Mouse (Mus musculus): ENCODE data around the gene Aff3.

The Aff3 gene

DNA sequence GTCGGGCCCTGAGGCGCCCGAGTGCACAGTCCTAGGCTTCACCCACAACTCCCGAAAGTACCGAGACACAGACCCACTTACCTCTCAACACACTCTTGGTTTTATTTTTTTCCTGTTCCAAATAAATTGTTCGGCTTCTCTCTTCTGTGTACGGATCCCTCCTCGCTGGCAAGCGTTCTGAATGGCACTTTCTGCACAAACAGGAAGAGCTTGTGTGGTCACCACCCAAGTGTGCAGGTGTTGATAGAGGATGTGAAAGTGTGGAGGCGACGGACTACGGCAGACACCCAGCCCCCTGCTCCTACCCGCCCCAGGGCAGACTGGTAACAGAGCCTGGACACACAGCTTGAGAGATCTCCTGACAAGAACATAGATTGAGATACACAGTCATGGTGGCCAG lies at the start of gene Aff3:
Gene Aff3 (minus strand): TSS at position 179 of the 400 bp plus-strand sequence.
- DNase-seq = peak; percentile 40 to 46

DNA sequence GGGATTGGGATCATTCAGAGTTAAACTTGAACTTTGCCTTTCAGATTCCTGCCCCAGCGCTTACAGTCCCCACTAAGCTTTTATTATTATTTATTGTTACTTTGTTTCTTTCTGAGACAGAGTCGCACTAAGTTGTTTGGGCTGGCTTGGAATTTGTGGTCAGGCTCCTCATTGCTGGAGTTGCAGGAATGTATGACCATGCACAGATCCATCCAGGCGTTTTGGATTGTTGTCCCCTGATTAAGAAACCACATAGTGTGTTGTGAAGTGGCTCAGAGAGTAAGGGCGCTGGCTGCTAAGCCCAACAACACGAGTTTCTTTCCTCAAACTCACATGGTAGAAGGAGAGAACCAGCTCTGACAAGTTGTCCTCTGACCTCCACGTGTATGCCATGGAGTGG lies 35.9 kb upstream of the Aff3 start:
- no peak for DNase-seq

DNA sequence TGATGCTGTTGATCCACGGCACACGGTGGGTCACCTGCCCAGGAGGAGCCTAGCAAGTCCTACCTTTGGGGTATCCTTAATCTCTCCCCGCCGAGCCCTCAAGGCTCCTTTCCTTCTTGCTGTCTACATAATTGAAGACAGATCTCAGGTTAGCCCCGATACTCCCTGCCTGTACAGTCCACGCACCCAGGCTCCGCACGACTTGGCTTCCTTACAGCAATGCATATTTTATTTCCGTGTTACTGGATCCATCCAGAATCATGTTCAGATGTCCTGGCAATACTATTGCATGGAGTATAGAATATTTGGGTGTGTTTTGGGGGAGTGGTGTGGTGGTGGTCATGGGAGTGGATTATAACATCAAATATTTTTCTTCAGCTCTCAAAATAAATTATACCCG lies 34.5 kb upstream of the Aff3 start:
- DNase-seq = no peak

DNA sequence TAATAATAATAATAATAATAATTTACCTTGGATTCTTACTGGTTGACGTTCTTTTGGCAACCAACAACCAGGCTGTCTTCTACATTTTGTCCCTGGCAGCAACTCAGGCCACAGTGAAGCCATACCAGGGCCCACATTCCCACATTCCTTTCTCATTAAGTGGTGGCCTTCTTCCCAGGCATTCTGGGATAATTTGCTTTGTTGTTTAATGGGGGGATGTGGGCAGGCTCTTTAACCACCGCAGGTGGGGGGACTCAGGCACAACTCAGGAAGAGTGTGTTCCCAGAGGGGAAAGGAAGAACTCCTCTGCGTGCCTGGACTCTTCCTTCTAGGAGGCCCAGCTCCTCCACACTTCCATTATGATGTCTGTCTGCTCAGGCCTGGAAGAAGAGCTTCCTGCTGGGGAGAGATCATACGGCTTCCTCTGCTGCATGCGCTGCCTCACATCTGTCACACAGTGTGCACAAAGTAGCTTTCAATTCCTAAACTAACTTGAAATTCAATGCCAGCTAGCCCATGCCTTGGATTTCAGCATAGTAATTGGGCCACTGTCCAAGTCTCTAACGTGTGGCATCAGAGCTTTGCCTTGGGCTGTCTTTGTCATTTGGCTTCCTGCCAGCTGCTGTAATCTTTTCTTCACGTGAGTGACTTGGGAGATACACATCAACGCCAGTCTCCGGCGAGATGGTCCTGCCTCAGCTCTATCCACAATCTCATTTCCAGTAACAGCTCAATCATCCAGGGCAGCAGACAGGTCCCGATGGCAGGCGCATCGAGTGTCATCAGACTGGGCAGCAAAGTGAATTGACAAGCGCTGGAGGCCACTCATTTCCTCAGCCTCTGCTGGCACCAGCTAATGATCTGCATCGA lies 31.3 kb upstream of the Aff3 start:
- no peak for DNase-seq

DNA sequence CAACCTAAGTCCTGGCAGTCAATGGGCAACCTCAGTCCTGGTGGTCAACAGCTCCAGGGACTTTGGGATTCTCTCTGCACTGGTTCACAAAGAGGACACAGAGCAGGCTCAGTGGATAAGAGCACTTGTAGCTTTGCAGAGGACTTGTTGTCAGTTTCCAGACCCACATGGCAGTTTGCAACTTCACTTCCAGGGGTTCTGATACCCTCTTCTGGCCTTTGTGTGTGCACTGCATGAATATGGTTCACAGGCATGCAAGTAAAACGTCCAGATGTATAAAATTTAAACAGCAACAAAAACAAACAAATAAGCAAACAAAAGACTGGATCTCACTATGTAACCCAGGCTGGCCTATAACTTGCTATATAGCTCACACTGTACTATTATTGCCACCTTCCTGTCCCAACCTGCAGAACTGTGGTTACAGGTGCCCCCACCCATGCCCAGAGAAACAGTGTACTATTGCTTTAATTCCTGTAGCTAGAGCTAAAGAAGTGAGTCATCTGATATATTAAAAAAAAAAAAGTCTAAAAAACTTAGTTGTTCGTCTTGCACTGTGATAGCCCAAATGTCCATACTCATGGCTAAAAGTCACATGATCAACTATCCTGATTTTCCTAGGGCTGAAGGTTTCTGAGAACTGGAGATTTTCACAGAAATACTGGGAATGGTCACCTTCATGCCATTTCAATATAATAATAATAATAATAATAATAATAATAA lies 30.5 kb upstream of the Aff3 start:
- no peak for DNase-seq

DNA sequence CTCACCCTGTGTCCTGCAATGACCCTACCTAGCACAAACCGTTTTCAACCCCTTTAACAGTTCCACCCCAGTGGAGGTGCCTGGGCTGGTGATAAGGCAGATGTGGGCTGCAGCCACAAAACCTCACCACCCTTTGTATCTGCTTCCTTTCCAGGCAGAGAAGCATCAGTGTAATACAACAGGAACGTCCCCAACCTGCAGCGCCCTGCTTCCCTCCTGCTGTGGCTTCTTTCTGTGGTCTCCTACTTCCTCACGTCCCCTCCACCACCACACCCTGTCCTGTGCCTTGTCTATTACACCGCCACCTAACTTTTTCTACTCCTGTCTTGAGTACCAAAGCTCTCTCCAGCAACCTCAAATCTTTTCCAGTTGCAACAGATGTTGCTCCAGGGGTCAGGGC lies 29.4 kb upstream of the Aff3 start:
- peak in 1 of 2 experiments; percentile 5 for DNase-seq

DNA sequence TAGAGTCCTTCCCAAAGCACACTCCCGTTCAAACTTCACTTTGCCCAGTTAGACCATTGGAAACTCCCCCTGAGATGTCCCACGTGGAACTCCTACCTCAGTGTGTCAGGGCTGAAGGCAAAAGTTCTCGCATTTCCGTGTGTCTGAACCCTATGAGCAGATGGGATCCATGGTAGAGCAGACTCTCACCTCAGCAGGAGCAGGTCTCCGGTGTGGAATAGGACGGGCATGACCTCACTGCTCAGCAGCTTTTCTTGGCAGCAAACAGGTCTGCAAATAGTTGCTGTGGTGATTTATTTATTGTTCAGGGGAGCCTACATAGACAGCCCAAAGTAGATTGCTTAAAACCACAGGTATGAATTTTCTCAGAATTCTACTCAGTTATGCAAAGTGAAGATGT lies 25.7 kb upstream of the Aff3 start:
- DNase-seq = no peak

DNA sequence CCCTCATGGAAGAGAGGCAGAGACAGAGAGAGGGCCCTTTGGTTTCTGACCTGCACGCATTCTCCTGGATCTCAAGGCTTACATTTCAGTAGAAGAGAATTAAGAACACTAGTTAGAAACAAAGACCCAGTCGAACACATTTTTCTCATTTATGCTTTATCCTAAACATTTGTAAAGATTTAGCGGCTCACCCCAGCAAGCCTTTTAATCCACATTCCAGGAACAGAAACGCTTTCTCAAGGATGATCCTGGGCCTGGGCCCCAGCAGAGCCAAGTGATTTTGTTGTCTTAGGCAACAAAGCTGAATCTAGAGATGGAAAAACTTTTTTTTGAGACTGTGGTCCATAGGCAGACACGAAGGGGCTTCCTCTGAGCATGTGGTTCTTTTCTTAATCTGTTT lies 23.5 kb upstream of the Aff3 start:
- no peak for DNase-seq

DNA sequence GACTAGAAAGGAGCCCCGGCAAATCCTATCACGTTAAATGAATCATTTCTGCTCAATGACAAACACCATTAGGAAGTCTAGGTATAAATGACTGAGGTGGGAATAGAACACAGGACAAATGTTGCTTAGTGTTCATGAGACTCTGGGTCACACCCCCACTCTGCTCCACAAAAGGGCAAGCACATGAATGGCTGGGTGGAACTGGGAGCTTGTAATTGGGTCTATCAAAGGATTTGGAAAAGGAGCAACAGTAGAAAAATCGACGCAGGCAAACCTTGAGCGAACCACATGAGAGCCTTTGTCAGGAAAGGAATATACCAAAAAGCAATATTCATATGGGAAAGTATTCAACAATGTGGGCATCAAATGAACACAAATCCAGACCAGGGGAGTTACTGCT lies 21.0 kb upstream of the Aff3 start:
- DNase-seq = no peak

DNA sequence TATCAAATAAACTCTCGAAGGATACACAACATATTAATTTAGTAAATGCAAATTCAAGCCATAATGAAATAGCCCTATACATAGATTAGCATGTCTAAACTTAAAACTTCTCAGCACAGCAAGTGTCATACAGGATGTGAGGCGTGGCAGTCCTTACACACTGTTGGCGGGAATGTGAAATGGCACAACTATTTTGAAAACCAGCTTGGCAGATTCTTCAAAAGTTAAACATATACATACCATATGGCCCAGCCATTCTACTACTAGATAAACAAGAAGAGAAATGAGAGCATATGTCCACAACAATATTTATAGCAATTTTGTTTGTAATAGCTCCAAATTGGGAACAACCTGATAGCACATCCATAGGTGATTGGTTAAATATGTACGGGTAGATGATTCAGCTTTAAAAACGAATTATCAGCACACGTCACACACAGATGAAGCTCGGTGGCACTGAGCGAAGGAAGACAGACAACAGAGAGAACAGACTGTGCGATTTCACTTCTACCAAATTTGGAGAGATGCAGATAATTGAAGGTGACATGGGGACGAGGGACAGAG lies 18.5 kb upstream of the Aff3 start:
- DNase-seq = no peak

DNA sequence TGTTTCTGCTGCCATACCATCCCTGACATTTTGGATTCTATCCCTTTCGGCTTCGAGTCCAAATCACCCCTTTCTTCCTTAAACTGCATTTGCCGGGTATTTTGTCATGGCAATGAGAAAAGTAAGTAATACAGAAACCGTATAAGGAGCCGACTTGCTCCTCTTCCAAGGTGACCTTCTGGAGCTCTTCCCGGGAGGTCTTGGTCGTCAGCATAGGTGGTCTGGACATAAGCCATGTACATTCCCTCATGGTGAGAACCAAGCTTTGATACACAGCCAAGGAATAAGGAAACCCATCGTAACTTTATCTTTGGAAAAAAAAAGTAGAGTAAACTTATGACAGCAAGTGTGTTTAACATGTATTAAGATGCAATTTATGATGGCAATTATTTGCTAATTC lies 15.1 kb upstream of the Aff3 start:
- DNase-seq = no peak

DNA sequence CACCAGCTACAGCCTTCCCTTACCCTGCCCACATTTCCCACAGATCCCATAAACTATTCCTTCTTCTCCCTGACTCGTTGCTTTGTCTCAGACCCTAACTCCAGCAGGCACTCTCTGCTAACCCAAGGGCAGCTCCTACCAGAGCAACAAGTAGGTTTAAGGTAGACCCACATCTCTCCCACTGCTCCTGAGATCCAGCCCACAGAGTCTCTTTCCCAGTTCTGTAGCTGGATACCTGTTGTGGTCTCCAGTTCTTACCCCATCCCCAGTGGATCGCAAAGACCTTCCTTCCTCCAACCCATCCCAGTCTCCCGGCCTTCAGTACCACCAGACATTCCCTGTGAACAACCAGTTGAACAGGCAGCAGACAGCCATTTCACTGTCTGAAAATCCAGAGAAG lies 7.0 kb upstream of the Aff3 start:
- DNase-seq = no peak

DNA sequence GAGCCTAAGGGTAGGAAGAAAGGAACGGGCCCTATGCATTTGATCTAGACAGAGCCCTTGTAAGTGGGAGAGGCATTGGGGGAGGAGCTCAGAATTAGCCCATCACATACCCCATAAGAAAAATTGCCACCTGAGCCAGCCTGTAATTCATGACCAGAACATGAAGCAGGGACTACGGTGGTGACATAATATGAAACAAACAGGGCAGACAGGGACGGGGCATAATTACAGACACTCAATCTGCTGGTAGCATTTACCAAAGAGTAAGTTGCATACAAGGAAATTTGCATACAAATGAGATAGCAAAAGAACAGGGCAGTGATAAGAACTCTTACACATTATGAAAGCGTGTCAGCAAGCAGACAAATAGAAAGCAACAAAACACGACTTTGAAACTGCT lies 6.3 kb upstream of the Aff3 start:
- no peak for DNase-seq

DNA sequence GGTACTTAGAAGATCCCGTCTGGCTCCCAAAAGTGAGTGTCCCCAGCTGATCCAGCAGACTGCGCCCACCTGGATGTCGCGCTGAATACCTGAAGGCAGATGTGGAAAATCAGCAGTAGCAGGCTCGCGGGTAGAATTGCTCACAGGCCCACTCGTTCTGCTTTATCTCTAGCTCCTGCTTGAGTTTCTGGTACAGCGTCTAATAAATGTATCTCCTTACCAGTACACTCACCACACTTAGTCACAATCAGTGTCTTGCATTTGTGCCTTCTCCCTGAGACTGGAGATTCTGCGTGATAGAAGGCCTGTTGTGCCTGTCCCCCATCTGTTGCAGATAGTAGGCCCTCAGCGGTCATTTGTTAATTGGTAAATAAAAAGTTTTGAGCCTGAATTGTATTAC lies 3.6 kb upstream of the Aff3 start:
- DNase-seq = no peak

DNA sequence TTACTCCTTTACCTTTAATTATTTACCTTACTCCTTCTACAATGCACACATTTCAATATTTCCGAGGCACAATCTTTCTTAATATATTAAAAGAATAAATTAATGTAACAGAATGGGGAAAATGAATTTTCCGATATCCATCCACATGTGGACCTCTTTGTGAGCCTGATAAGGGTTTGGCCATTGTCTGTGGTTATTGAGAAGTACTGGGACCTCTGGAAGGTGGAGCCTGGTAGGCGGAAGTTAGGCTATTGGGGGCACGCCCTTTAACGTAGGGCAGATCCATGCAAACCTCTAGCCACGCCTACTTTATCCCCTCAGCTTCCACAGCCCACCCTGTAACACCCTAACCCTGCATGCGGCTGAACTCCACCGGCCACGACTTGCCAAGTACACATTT lies 3.1 kb upstream of the Aff3 start:
- no peak for DNase-seq

DNA sequence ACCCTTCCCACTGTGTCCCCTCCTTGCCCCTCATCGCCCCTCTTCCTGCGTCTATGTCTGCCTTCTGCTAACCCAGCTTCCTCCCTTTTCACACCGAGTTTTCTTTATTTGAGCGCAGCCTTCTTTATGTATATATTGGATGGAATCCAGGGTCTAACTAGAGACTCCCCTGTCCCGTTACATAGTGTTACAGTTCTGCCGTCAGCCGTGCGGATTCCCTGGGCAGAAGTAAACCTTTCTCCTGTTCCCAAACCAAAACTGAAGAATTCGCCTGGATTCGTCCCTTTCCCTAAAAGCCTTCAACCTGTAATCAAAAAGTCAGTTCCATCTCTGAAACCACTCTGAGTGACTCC lies 2.0 kb upstream of the Aff3 start:
- no peak for DNase-seq

DNA sequence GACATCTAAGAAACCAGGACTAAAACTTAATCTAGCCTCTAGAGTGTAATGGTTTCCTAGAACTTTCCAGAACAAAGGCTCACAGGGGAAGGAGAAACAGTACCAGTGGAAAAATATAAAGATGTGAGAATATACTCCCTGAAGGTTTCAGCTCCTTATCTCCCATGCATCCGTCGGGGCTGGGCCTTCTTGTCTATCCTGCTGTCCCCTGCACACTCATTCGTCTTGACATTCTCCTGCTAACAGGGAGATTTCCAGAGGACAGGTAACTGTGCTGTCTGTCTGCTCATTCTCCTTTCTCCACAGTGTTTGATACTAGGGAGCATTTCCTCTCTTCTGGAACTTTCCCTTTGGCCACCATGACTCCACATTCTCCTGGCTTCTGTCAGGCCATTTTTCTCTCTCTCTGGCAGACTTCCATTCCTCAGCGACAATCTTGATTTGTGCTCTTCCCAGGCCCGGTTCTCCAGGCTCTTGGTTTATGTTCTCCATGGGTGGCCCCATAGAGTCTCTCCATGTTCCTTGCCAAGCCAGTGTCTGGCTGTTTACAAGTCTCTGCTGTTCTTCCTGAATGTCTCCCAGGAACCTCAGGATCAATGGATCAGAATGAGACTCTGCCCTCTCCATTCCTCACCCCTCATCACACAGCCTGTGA lies 1.5 kb upstream of the Aff3 start:
- DNase-seq = peak; percentile 31 to 65

DNA sequence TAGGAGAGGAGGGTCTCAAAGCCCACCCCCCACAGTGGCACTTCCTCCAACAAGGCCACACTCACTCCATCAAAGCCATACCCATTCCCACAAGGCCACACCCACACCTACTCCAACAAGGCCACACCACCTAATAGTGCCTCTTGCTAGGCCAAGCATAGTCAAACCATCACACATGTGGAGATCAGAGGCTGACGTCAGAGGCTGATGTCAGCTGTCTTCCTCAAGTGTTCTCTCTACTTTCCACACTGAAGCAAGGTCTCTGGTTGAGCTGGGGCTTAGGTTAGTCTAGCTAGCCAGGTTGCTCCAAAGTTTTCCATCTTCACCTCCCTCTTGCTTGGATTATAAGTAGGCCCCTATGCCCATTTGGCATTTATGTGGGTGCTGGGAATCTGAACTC lies 856 bp upstream of the Aff3 start:
- DNase-seq = no peak

DNA sequence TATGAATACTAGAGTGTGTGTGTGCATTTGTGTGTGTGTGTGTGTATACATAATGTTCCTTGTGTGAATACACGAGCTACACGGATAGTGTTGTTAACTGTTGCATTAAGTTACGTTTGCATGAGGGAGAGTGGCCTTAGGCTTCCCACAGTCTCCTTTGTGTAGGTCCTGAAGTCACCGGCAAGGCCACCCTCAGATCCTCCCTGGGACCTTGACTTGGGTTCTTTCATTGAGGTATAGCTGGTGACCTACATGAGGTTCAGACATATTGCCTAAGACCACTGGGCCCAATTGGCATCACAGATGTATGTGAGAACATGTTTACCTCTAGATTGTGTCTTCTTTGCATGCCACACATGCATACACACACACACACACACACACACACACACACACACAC lies 494 bp downstream of the Aff3 start:
- DNase-seq = no peak

DNA sequence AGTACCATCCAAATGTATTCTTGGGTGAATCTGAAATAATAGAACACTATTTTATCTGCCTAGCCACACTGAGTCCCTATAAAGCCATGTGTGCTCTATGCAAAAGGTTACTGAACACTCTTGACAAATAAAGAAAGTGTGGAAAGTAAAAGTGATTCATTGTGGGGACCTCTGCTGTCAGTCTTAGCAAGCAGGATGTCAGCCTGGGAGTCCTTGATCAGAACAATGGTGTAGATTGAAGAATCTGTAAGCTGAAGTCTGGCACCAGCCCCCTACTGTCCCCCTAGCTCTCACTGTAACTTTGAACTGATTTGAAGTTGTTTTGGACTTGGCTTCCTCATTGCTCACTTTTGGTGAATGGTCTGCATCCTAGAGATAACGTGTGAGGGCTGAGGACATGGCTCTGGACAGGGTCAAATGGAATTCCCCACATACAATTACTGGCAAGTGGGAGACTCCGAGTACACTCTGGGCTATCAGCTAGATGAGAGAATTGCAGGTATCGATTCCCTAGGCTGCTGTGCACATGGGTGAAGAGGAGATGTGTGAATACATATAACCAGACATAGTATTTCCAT lies 2.0 kb downstream of the Aff3 start:
- DNase-seq = no peak

DNA sequence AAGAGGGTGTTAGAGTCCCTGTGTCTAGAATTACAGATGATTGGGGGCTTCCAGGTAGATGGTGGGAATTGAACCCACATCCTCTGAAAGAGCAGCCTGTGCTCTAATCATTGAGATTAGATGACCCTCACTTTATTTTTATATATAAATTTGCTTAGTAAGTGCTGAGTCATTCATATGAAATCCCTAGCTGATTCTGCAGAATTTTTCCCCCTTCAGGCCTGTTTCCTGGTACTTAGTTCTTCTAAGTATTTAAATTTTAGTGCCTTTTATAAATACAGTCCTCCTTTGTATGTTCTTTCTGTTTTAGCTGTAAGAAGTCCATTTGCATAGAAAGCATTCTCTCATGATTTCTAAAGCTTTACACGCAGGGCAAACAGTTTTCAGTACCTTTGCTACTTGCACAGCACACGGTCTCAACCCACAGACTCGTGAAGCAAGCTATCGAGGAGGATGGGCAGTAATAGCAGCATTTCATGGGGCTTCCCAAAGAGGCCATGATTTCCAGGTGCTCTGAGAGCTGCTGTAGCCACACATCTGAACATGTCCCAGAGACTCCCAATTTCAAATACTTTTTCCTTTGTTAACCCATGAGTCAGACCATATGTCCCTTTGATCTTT lies 5.7 kb downstream of the Aff3 start:
- no peak for DNase-seq

DNA sequence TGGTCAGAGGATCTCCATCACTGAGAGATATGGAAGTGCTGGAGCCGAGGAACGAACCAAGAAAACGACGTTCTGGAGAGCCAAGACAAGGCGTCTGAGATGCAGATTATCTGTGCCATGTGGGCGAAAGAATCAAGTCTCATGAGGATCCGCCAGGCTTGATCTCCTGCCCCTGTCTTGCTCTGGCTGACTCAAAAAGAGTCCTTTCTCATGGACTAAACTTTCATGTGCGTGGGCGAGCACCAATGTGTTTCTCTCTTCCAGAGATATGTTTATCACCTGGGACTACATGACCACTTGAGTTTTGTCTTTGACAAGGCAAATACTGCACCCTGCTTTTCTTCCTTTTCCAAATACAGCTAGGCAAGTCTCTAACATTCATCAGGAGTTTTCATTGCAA lies 6.4 kb downstream of the Aff3 start:
- no peak for DNase-seq

DNA sequence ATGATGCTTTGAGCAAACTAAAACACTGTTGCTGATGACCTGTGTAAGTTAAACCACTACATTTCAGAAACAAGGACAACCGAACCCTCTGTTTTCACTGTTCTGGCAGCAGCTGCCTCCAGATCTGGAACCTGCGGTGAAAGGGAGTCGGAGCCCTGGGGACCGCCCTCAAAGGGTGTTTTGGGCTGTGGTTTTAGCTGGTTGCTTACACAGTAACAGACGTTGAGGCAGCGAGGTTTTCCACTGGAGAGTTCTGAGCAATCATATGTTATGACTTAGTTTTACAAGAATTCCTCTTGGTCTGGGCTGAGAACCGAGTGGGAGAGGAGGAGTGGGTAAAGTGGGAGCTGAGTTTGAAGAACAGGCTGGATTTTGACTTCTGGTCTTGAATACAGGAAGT lies 7.1 kb downstream of the Aff3 start:
- no peak for DNase-seq

Data from lung, adult 18-20 months (tissue).